Mouse (Mus musculus) brain, adult 2 months (tissue): ENCODE data around the gene Ldlrad3.

Source experiments
- DNase-seq: peaks from one replicate; pipeline ENCODE4 v3.0.0; 2011; ENCODE audit warnings: low read depth, low spot score

The Ldlrad3 gene

GRCm38 (mm10) chr2:102144311-102144710 lies 41.9 kb downstream of the Ldlrad3 start:
- no peak for DNase-seq

- DNase-seq, result no peak
Observed at GRCm38 (mm10) chr2:102142654-102143271, 43.4 kb downstream of the Ldlrad3 start.

GRCm38 (mm10) chr2:102142197-102142623 lies 44.0 kb downstream of the Ldlrad3 start:
- DNase-seq, result no peak

- DNase-seq, result no peak
Observed at GRCm38 (mm10) chr2:102141199-102141598, 45.0 kb downstream of the Ldlrad3 start.

- DNase-seq, result peak; percentile 54
Observed at GRCm38 (mm10) chr2:102137922-102138321, 48.3 kb downstream of the Ldlrad3 start.

GRCm38 (mm10) chr2:102136184-102136583 lies 50.0 kb downstream of the Ldlrad3 start:
- no peak for DNase-seq

GRCm38 (mm10) chr2:102134510-102135262 lies 51.5 kb downstream of the Ldlrad3 start:
- peak; percentile 98 for DNase-seq

GRCm38 (mm10) chr2:102132945-102133558 lies 53.1 kb downstream of the Ldlrad3 start:
- DNase-seq, result no peak

- peak; percentile 87 for DNase-seq
Observed at GRCm38 (mm10) chr2:102130198-102130845, 55.9 kb downstream of the Ldlrad3 start.

- no peak for DNase-seq
Observed at GRCm38 (mm10) chr2:102129235-102129634, 57.0 kb downstream of the Ldlrad3 start.

- no peak for DNase-seq
Observed at GRCm38 (mm10) chr2:102128500-102129030, 57.6 kb downstream of the Ldlrad3 start.

GRCm38 (mm10) chr2:102127791-102128387 lies 58.3 kb downstream of the Ldlrad3 start:
- no peak for DNase-seq

GRCm38 (mm10) chr2:102127221-102127620 lies 59.0 kb downstream of the Ldlrad3 start:
- DNase-seq, result peak; percentile 63

- peak; percentile 63 for DNase-seq
Observed at GRCm38 (mm10) chr2:102126076-102126475, 60.1 kb downstream of the Ldlrad3 start.

- no peak for DNase-seq
Observed at GRCm38 (mm10) chr2:102125042-102125441, 61.1 kb downstream of the Ldlrad3 start.

GRCm38 (mm10) chr2:102122146-102122515 lies 64.1 kb downstream of the Ldlrad3 start:
- DNase-seq, result no peak

GRCm38 (mm10) chr2:102121440-102122145 lies 64.6 kb downstream of the Ldlrad3 start:
- DNase-seq, result peak; percentile 90

GRCm38 (mm10) chr2:102119751-102120505 lies 66.3 kb downstream of the Ldlrad3 start:
- no peak for DNase-seq

- DNase-seq, result peak; percentile 78
Observed at GRCm38 (mm10) chr2:102118988-102119460, 67.2 kb downstream of the Ldlrad3 start.

GRCm38 (mm10) chr2:102117402-102117760 lies 68.8 kb downstream of the Ldlrad3 start:
- peak; percentile 85 for DNase-seq
